Mouse (Mus musculus): ENCODE results near the gene Nova2. TPM values are rescaled to one million over a fixed set of nuclear protein-coding genes. Genes with fewer than 3 reads are reported as not detected.

Nova2 gene
- total and polyA plus RNA-seq, 3 experiments: 1.7 to 5.1 (median 4.3) TPM

DNA sequence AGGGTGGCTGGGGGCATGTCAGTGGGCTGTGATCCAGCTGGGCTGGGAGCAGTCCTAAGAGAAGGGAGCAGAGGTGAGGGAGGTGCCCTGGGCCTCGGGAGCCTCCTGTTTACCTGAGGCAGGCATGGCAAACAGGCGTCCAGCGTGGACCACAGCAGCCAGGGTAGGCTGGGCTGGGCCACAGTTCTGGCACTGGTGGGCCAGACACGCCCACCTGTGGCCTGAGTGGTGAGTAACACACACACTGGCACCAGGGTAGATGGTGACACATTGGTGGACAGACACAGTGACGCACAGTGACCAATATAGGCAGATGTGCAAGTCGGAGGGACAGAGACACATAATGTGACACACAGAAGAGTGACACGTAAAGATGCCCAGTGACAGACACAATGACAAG is 84.9 kb downstream of the Nova2 start:
- WGBS: 77% methylated on average over 7 of the region's 7 CpGs
- Histone ChIP-seq H3K27me3 (ENCODE audit: control insufficient read depth, insufficient read depth, low read length) (no peaks in the 10 kb centered on the region), H3K27ac (no peak overlapping the region), H3K36me3 (ENCODE audit: control insufficient read depth, insufficient read depth, low read length) (peaks cover 2% of the 10 kb centered on the region; the same call in 1 of the 2 replicates), H3K4me3 (no peak overlapping the region), H3K9ac (ENCODE audit: low read depth, low read length) (no peak overlapping the region), H3K79me2 (replicated peaks; ENCODE audit: control insufficient read depth, insufficient read depth, low read length) (no peaks in the 10 kb centered on the region), H3K4me1 (ENCODE audit: control insufficient read depth, insufficient read depth, low read length) (no peaks in the 10 kb centered on the region; the same call in 1 of the 2 replicates)
- no peak for DNase-seq
- intact Hi-C loops (cut with DNase I): no loop called here
- TF ChIP-seq CTCF (IDR thresholded peaks at IDR 0.05) (no peak), EP300 (IDR thresholded peaks at IDR 0.05; ENCODE audit: insufficient read depth, low read depth, low read length) (no peak), POLR2A (IDR thresholded peaks at IDR 0.05; ENCODE audit: insufficient read depth, low read depth, low read length) (no peak)

DNA sequence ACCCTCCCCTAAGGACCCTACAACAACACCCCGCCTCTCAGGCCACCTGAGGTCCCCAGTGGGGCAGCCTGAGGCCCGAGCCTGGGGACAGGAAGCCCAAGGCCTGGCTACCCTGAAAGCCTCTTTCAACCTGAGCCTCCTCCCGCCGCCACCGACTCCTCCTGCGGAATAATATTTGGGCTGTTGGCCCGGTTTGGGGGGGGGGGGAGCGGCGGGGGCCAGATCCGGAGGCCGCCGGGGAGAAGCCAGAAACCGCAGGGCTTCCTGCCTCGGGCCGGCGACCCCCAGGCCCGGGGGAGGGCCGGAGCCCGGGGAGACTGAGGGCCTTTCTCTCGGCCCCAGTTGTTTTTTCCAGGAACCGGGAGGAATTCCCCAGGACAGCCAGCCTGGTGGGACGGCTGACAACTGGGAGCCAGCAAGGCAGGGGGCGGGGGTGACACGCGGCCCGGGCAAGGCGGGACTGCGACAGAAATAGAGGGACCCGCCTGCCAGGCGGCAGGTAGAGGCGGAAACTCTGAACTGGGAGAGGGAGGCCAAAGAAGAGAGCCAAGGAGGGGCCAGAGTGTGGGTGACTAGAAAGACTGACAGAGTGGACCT is 86.4 kb downstream of the Nova2 start:
- no peaks in the 10 kb centered on the region for H3K79me2 ChIP-seq (replicated peaks; ENCODE audit: control insufficient read depth, insufficient read depth, low read length)
- peak overlapping the region; percentile 78 for H3K27ac ChIP-seq
- no peaks in the 10 kb centered on the region for H3K36me3 ChIP-seq (ENCODE audit: control insufficient read depth, insufficient read depth, low read length)
- H3K27me3 ChIP-seq (ENCODE audit: control insufficient read depth, insufficient read depth, low read length): no peaks in the 10 kb centered on the region
- 1% methylated on average over 29 of the region's 31 CpGs for WGBS
- no peaks in the 10 kb centered on the region for H3K4me1 ChIP-seq (ENCODE audit: control insufficient read depth, insufficient read depth, low read length)
- peak; percentile 67 to 68 for DNase-seq
- H3K4me3 ChIP-seq: peak overlapping the region; percentile 52
- intact Hi-C loops (cut with DNase I): no loop called here
- peak overlapping the region; percentile 70 for H3K9ac ChIP-seq (ENCODE audit: low read depth, low read length)
- TF ChIP-seq POLR2A (IDR thresholded peaks at IDR 0.05; ENCODE audit: insufficient read depth, low read depth, low read length): no peak
- no peak for TF ChIP-seq CTCF (IDR thresholded peaks at IDR 0.05)

DNA sequence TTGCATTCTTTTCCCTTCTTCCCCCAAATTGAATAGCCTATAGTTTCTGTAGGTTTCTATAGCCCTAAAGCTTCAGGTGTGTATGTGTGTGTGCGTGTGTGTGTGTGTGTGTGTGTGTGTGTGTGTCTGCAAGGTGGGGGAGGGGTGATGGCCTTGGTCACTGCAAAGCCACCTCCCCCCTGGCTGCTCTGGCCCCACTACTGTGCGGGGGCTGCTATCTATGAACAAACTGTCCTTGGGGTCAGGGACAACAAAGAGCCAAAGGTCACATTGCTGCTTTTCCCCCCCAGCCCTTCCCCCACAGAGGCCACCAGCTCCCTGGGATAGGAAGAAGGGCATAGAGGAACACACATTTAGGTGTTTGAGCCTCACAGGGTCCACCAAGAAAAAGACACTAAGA is 87.2 kb downstream of the Nova2 start:
- intact Hi-C loops (cut with DNase I): no loop called here
- Histone ChIP-seq H3K4me1 (ENCODE audit: control insufficient read depth, insufficient read depth, low read length) (no peaks in the 10 kb centered on the region), H3K27me3 (ENCODE audit: control insufficient read depth, insufficient read depth, low read length) (no peaks in the 10 kb centered on the region), H3K27ac (no peak overlapping the region), H3K9ac (ENCODE audit: low read depth, low read length) (no peak overlapping the region), H3K36me3 (ENCODE audit: control insufficient read depth, insufficient read depth, low read length) (no peaks in the 10 kb centered on the region), H3K4me3 (no peak overlapping the region), H3K79me2 (replicated peaks; ENCODE audit: control insufficient read depth, insufficient read depth, low read length) (no peaks in the 10 kb centered on the region)
- TF ChIP-seq CTCF (IDR thresholded peaks at IDR 0.05) (no peak), POLR2A (IDR thresholded peaks at IDR 0.05; ENCODE audit: insufficient read depth, low read depth, low read length) (no peak), EP300 (IDR thresholded peaks at IDR 0.05; ENCODE audit: insufficient read depth, low read depth, low read length) (no peak)
- 49% methylated on average over 2 of the region's 2 CpGs for WGBS
- DNase-seq: no peak

DNA sequence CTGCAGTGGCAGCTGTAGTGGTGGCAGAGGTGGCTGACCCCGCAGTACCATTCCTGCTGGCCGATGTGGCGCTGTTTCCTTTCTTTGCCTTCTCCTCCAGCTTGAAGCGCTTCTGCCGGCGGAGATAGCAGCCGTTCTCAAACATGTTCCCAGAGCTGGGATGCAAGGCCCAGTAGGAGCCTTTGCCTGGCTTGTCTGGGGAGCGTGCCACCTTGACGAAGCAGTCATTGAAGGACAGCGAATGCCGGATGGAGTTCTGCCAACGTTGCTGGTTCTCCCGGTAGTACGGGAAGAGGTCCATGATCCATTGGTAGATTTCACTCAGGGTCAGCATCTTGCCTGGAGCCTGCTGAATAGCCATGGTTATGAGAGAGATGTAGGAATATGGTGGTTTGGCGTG is 88.8 kb downstream of the Nova2 start:
- TF ChIP-seq EP300 (IDR thresholded peaks at IDR 0.05; ENCODE audit: insufficient read depth, low read depth, low read length): no peak
- H3K4me1 ChIP-seq (ENCODE audit: control insufficient read depth, insufficient read depth, low read length): no peaks in the 10 kb centered on the region
- H3K79me2 ChIP-seq (replicated peaks; ENCODE audit: control insufficient read depth, insufficient read depth, low read length): no peaks in the 10 kb centered on the region
- no peaks in the 10 kb centered on the region for H3K36me3 ChIP-seq (ENCODE audit: control insufficient read depth, insufficient read depth, low read length)
- no peak overlapping the region for H3K27ac ChIP-seq
- 61% methylated on average over 15 of the region's 15 CpGs for WGBS
- H3K4me3 ChIP-seq: no peak overlapping the region
- intact Hi-C loops (cut with DNase I): no loop called here
- no peaks in the 10 kb centered on the region for H3K27me3 ChIP-seq (ENCODE audit: control insufficient read depth, insufficient read depth, low read length)
- no peak overlapping the region for H3K9ac ChIP-seq (ENCODE audit: low read depth, low read length)
- no peak for DNase-seq

Other genes starting within 250 kb of the Nova2 start
- gene Psg20, start 239.7 kb upstream of the Nova2 start, total RNA-seq (2021): not detected
- not detected in 2 replicates for gene Psg20, start 239.7 kb upstream of the Nova2 start, polyA plus RNA-seq (2012; rRNA removed)
- gene Psg22, start 207.8 kb upstream of the Nova2 start, total RNA-seq (2021): not detected
- not detected in 2 replicates for gene Psg22, start 207.8 kb upstream of the Nova2 start, polyA plus RNA-seq (2012; rRNA removed)
- gene Psg19, start 127.4 kb upstream of the Nova2 start, total RNA-seq (2021): not detected
- gene Psg19, start 127.4 kb upstream of the Nova2 start, polyA plus RNA-seq (2012; rRNA removed): not detected in 2 replicates
- not detected for gene Psg17, start 104.3 kb upstream of the Nova2 start, total RNA-seq (2021)
- 0.04 and 0.06 TPM in 2 replicates for gene Psg17, start 104.3 kb upstream of the Nova2 start, polyA plus RNA-seq (2012; rRNA removed)
- 1 to 10 TPM; 7.2 to 8.0 TPM for gene Mill2, start 85.9 kb upstream of the Nova2 start, total RNA-seq (2021)
- gene Mill2, start 85.9 kb upstream of the Nova2 start, polyA plus RNA-seq (2012; rRNA removed): 5.2 and 9.1 TPM in 2 replicates
- 1 to 10 TPM; 1.3 to 2.2 TPM for gene Pglyrp1, start 54.6 kb upstream of the Nova2 start, total RNA-seq (2021)
- 2.3 and 12.7 TPM in 2 replicates for gene Pglyrp1, start 54.6 kb upstream of the Nova2 start, polyA plus RNA-seq (2012; rRNA removed)
- 1 to 10 TPM; 6.6 to 9.6 TPM for gene Ccdc61, start 15.5 kb upstream of the Nova2 start, total RNA-seq (2021)
- gene Ccdc61, start 15.5 kb upstream of the Nova2 start, polyA plus RNA-seq (2012; rRNA removed): 11.3 and 12.5 TPM in 2 replicates
- not detected for gene Nanos2, start 61.5 kb downstream of the Nova2 start, total RNA-seq (2021)
- 0.08 TPM in 1 of 2 replicates, not detected in the other for gene Nanos2, start 61.5 kb downstream of the Nova2 start, polyA plus RNA-seq (2012; rRNA removed)
- 1 to 10 TPM; 3.5 to 3.9 TPM for gene Mypop, start 65.4 kb downstream of the Nova2 start, total RNA-seq (2021)
- 3.4 and 4.0 TPM in 2 replicates for gene Mypop, start 65.4 kb downstream of the Nova2 start, polyA plus RNA-seq (2012; rRNA removed)
- 10 to 100 TPM; 22.5 to 24.5 TPM for gene Irf2bp1, start 78.2 kb downstream of the Nova2 start, total RNA-seq (2021)
- gene Irf2bp1, start 78.2 kb downstream of the Nova2 start, polyA plus RNA-seq (2012; rRNA removed): 12.7 and 15.1 TPM in 2 replicates
- gene Foxa3, start 97.7 kb downstream of the Nova2 start, total RNA-seq (2021): not detected
- 0.06 TPM in 1 of 2 replicates, not detected in the other for gene Foxa3, start 97.7 kb downstream of the Nova2 start, polyA plus RNA-seq (2012; rRNA removed)
- gene Sympk, start 98.5 kb downstream of the Nova2 start, total RNA-seq (2021): 10 to 100 TPM; 93.2 to 99.4 TPM
- gene Sympk, start 98.5 kb downstream of the Nova2 start, polyA plus RNA-seq (2012; rRNA removed): 54.9 and 61.3 TPM in 2 replicates
- gene Rsph6a, start 128.8 kb downstream of the Nova2 start, total RNA-seq (2021): not detected
- gene Rsph6a, start 128.8 kb downstream of the Nova2 start, polyA plus RNA-seq (2012; rRNA removed): 0.06 TPM in 1 of 2 replicates, not detected in the other
- gene Dmwd, start 150.3 kb downstream of the Nova2 start, total RNA-seq (2021): 10 to 100 TPM; 47.8 to 54.9 TPM
- gene Dmwd, start 150.3 kb downstream of the Nova2 start, polyA plus RNA-seq (2012; rRNA removed): 70.9 and 79.4 TPM in 2 replicates
- 100 to 1,000 TPM; 482 to 516 TPM for gene Dmpk, start 158.0 kb downstream of the Nova2 start, total RNA-seq (2021)
- 1,225 and 1,460 TPM in 2 replicates for gene Dmpk, start 158.0 kb downstream of the Nova2 start, polyA plus RNA-seq (2012; rRNA removed)
- gene Six5, start 168.7 kb downstream of the Nova2 start, total RNA-seq (2021): 1 to 10 TPM; 7.1 to 8.2 TPM
- 26.0 and 29.8 TPM in 2 replicates for gene Six5, start 168.7 kb downstream of the Nova2 start, polyA plus RNA-seq (2012; rRNA removed)
- gene Gm4969, start 192.5 kb downstream of the Nova2 start, total RNA-seq (2021): not detected
- gene Gm4969, start 192.5 kb downstream of the Nova2 start, polyA plus RNA-seq (2012; rRNA removed): 0.09 TPM in 1 of 2 replicates, not detected in the other
- 1 to 10 TPM; 4.5 to 5.2 TPM for gene Fbxo46, start 194.0 kb downstream of the Nova2 start, total RNA-seq (2021)
- 3.3 and 5.4 TPM in 2 replicates for gene Fbxo46, start 194.0 kb downstream of the Nova2 start, polyA plus RNA-seq (2012; rRNA removed)
- 1 to 10 TPM; 3.8 to 4.6 TPM for gene Qpctl, start 223.4 kb downstream of the Nova2 start, total RNA-seq (2021)
- 5.3 and 6.3 TPM in 2 replicates for gene Qpctl, start 223.4 kb downstream of the Nova2 start, polyA plus RNA-seq (2012; rRNA removed)
- gene Snrpd2, start 223.8 kb downstream of the Nova2 start, total RNA-seq (2021): 10 to 100 TPM; 58.7 to 68.7 TPM
- gene Snrpd2, start 223.8 kb downstream of the Nova2 start, polyA plus RNA-seq (2012; rRNA removed): 28.6 and 34.7 TPM in 2 replicates
- gene Gipr, start 240.2 kb downstream of the Nova2 start, total RNA-seq (2021): under 1 TPM in 1 of 2 experiments, not detected in 1; 0.16 TPM
- gene Gipr, start 240.2 kb downstream of the Nova2 start, polyA plus RNA-seq (2012; rRNA removed): 2.5 and 3.0 TPM in 2 replicates

All from heart, adult 2 months (tissue).